Mouse (Mus musculus): ENCODE data around the gene Traf1. TPM values are rescaled to one million over a fixed set of nuclear protein-coding genes. Genes with fewer than 3 reads are reported as not detected.

Gene Traf1
- total and polyA plus RNA-seq, 2 experiments from 2014 or later, result 2.6 to 3.9 TPM

GRCm38 (mm10) chr2:34937460-34937859 lies 24.1 kb downstream of the Traf1 start:
- no peak overlapping the region for H3K4me2 ChIP-seq (ENCODE audit: low read depth, low read length)
- H3K4me1 ChIP-seq (ENCODE audit: insufficient read depth, low read length), result peaks cover 13% of the 10 kb centered on the region
- no peak overlapping the region for H3K9ac ChIP-seq (replicated peaks; ENCODE audit: low read length)
- no peaks in the 10 kb centered on the region for H3K9me3 ChIP-seq (ENCODE audit: low read length)
- WGBS, result 50% methylated on average over 5 of the region's 5 CpGs
- ATAC-seq (0 out of 2 replicates have a peak, but pooled peaks have one; percentile 27), DNase-seq (ENCODE audit: low spot score) (no peak)
- H3K4me3 ChIP-seq (ENCODE audit: low read length), result no peak overlapping the region
- H3K36me3 ChIP-seq (ENCODE audit: insufficient read depth, low read length), result no peaks in the 10 kb centered on the region
- H3K27ac ChIP-seq, result peak overlapping the region; percentile 38; the same call in 1 of the 2 replicates
- no peaks in the 10 kb centered on the region for H3K27me3 ChIP-seq (ENCODE audit: insufficient read depth, low read length)
- no peak for TF ChIP-seq CTCF (IDR thresholded peaks at IDR 0.05; ENCODE audit: low read depth)

GRCm38 (mm10) chr2:34927320-34927719 lies 34.3 kb downstream of the Traf1 start:
- no peak overlapping the region for H3K9ac ChIP-seq (replicated peaks; ENCODE audit: low read length)
- H3K9me3 ChIP-seq (ENCODE audit: low read length), result no peaks in the 10 kb centered on the region
- 74% methylated on average over 5 of the region's 5 CpGs for WGBS
- no peak overlapping the region for H3K27ac ChIP-seq
- H3K27me3 ChIP-seq (ENCODE audit: insufficient read depth, low read length), result no peaks in the 10 kb centered on the region
- DNase-seq (ENCODE audit: low spot score) (no peak), ATAC-seq (no peak)
- no peak overlapping the region for H3K4me2 ChIP-seq (ENCODE audit: low read depth, low read length)
- H3K4me1 ChIP-seq (ENCODE audit: insufficient read depth, low read length), result no peaks in the 10 kb centered on the region
- H3K4me3 ChIP-seq (ENCODE audit: low read length), result no peak overlapping the region
- TF ChIP-seq CTCF (IDR thresholded peaks at IDR 0.05; ENCODE audit: low read depth), result no peak
- no peaks in the 10 kb centered on the region for H3K36me3 ChIP-seq (ENCODE audit: insufficient read depth, low read length)

- no peak overlapping the region for H3K27ac ChIP-seq
- DNase-seq (ENCODE audit: low spot score) (no peak), ATAC-seq (no peak)
- H3K9me3 ChIP-seq (ENCODE audit: low read length), result no peaks in the 10 kb centered on the region
- 40% methylated on average over 2 of the region's 2 CpGs for WGBS
- H3K4me3 ChIP-seq (ENCODE audit: low read length), result no peak overlapping the region
- no peaks in the 10 kb centered on the region for H3K27me3 ChIP-seq (ENCODE audit: insufficient read depth, low read length)
- no peaks in the 10 kb centered on the region for H3K4me1 ChIP-seq (ENCODE audit: insufficient read depth, low read length)
- no peak overlapping the region for H3K4me2 ChIP-seq (ENCODE audit: low read depth, low read length)
- TF ChIP-seq CTCF (IDR thresholded peaks at IDR 0.05; ENCODE audit: low read depth), result no peak
- H3K36me3 ChIP-seq (ENCODE audit: insufficient read depth, low read length), result no peaks in the 10 kb centered on the region
- H3K9ac ChIP-seq (replicated peaks; ENCODE audit: low read length), result no peak overlapping the region
Observed at GRCm38 (mm10) chr2:34922729-34923128, 38.8 kb downstream of the Traf1 start.

- H3K4me3 ChIP-seq (ENCODE audit: low read length), result no peak overlapping the region
- DNase-seq (ENCODE audit: low spot score), result no peak
- no peaks in the 10 kb centered on the region for H3K36me3 ChIP-seq (ENCODE audit: insufficient read depth, low read length)
- H3K4me2 ChIP-seq (ENCODE audit: low read depth, low read length), result no peak overlapping the region
- TF ChIP-seq CTCF (IDR thresholded peaks at IDR 0.05; ENCODE audit: low read depth), result no peak
- H3K4me1 ChIP-seq (ENCODE audit: insufficient read depth, low read length), result no peaks in the 10 kb centered on the region
- H3K27ac ChIP-seq, result no peak overlapping the region
- ATAC-seq, result no peak
- WGBS, result 46% methylated on average over 2 of the region's 2 CpGs
- no peaks in the 10 kb centered on the region for H3K27me3 ChIP-seq (ENCODE audit: insufficient read depth, low read length)
- no peak overlapping the region for H3K9ac ChIP-seq (replicated peaks; ENCODE audit: low read length)
- no peaks in the 10 kb centered on the region for H3K9me3 ChIP-seq (ENCODE audit: low read length)
Observed at GRCm38 (mm10) chr2:34920144-34920543, 41.4 kb downstream of the Traf1 start.

GRCm38 (mm10) chr2:34915103-34915502 lies 46.5 kb downstream of the Traf1 start:
- no peaks in the 10 kb centered on the region for H3K9me3 ChIP-seq (ENCODE audit: low read length)
- no peak overlapping the region for H3K4me3 ChIP-seq (ENCODE audit: low read length)
- no peak for TF ChIP-seq CTCF (IDR thresholded peaks at IDR 0.05; ENCODE audit: low read depth)
- H3K4me2 ChIP-seq (ENCODE audit: low read depth, low read length), result no peak overlapping the region
- ATAC-seq (no peak), DNase-seq (ENCODE audit: low spot score) (no peak)
- H3K27me3 ChIP-seq (ENCODE audit: insufficient read depth, low read length), result no peaks in the 10 kb centered on the region
- H3K27ac ChIP-seq, result no peak overlapping the region
- no peaks in the 10 kb centered on the region for H3K36me3 ChIP-seq (ENCODE audit: insufficient read depth, low read length)
- 0 out of 2 replicates have a peak, but pooled peaks cover 7% of the 10 kb centered on the region for H3K4me1 ChIP-seq (ENCODE audit: insufficient read depth, low read length)
- WGBS, result 55% methylated on average over 2 of the region's 2 CpGs
- H3K9ac ChIP-seq (replicated peaks; ENCODE audit: low read length), result no peak overlapping the region

GRCm38 (mm10) chr2:34914823-34915082 lies 46.8 kb downstream of the Traf1 start:
- DNase-seq (ENCODE audit: low spot score), result no peak
- WGBS, result 21% methylated on average over 2 of the region's 2 CpGs
- no peaks in the 10 kb centered on the region for H3K9me3 ChIP-seq (ENCODE audit: low read length)
- no peak overlapping the region for H3K9ac ChIP-seq (replicated peaks; ENCODE audit: low read length)
- H3K27me3 ChIP-seq (ENCODE audit: insufficient read depth, low read length), result no peaks in the 10 kb centered on the region
- peak overlapping the region; percentile 92 for H3K4me2 ChIP-seq (ENCODE audit: low read depth, low read length)
- no peak; the same call in 1 of the 2 replicates for ATAC-seq
- H3K36me3 ChIP-seq (ENCODE audit: insufficient read depth, low read length), result no peaks in the 10 kb centered on the region
- no peak for TF ChIP-seq CTCF (IDR thresholded peaks at IDR 0.05; ENCODE audit: low read depth)
- H3K4me3 ChIP-seq (ENCODE audit: low read length), result no peak overlapping the region
- 0 out of 2 replicates have a peak, but pooled peaks cover 7% of the 10 kb centered on the region for H3K4me1 ChIP-seq (ENCODE audit: insufficient read depth, low read length)
- H3K27ac ChIP-seq, result no peak overlapping the region

- Histone ChIP-seq H3K27ac (no peak overlapping the region), H3K4me3 (ENCODE audit: low read length) (peak overlapping the region; percentile 60), H3K27me3 (ENCODE audit: insufficient read depth, low read length) (no peaks in the 10 kb centered on the region), H3K9ac (replicated peaks; ENCODE audit: low read length) (peak overlapping the region; percentile 57), H3K4me1 (ENCODE audit: insufficient read depth, low read length) (0 out of 2 replicates have a peak, but pooled peaks cover 7% of the 10 kb centered on the region), H3K36me3 (ENCODE audit: insufficient read depth, low read length) (no peaks in the 10 kb centered on the region), H3K4me2 (ENCODE audit: low read depth, low read length) (peak overlapping the region; percentile 92), H3K9me3 (ENCODE audit: low read length) (no peaks in the 10 kb centered on the region)
- TF ChIP-seq CTCF (IDR thresholded peaks at IDR 0.05; ENCODE audit: low read depth), result no peak
- 3% methylated on average over 37 of the region's 50 CpGs for WGBS
- ATAC-seq, result peak; percentile 68
- DNase-seq (ENCODE audit: low spot score), result peak; percentile 64
Observed at GRCm38 (mm10) chr2:34914069-34914822, 47.3 kb downstream of the Traf1 start.
